Mouse (Mus musculus): ENCODE measurements around the gene D5Ertd579e. TPM values are rescaled to one million over a fixed set of nuclear protein-coding genes. Genes with fewer than 3 reads are reported as not detected.
"Not testable (repeated sequence)": the region's sequence is repeated elsewhere in the genome, so short reads cannot be mapped to it uniquely, and the experiment has no call there.

Gene D5Ertd579e
- polyA plus RNA-seq, 1 experiment, result 27.4 TPM

GRCm38 (mm10) chr5:36669021-36670008 lies 26.5 kb downstream of the D5Ertd579e start:
- peaks cover 37% of the 10 kb centered on the region for H3K36me3 ChIP-seq (ENCODE audit: control insufficient read depth, insufficient read depth, low read length)
- no peaks in the 10 kb centered on the region for H3K27me3 ChIP-seq (ENCODE audit: control insufficient read depth, insufficient read depth, low read length)
- TF ChIP-seq CTCF (IDR thresholded peaks at IDR 0.05; ENCODE audit: extremely low read depth, insufficient read length, insufficient replicate concordance, low read depth, low read length) (no peak), POLR2A (IDR thresholded peaks at IDR 0.05; ENCODE audit: low read depth, low read length) (no peak)
- H3K27ac ChIP-seq (ENCODE audit: insufficient read depth, low read depth, low read length), result peak overlapping the region; percentile 38; the same call in 1 of the 2 replicates
- WGBS, result 73% methylated on average over 7 of the region's 7 CpGs
- H3K4me3 ChIP-seq (ENCODE audit: low read depth, low read length), result no peak overlapping the region
- peaks cover 5% of the 10 kb centered on the region for H3K4me1 ChIP-seq (ENCODE audit: control insufficient read depth, insufficient read depth, insufficient read length, low read length)

GRCm38 (mm10) chr5:36668572-36668971 lies 27.3 kb downstream of the D5Ertd579e start:
- 81% methylated on average over 8 of the region's 8 CpGs for WGBS

GRCm38 (mm10) chr5:36667986-36668385 lies 27.8 kb downstream of the D5Ertd579e start:
- peaks cover 38% of the 10 kb centered on the region for H3K36me3 ChIP-seq (ENCODE audit: control insufficient read depth, insufficient read depth, low read length)
- H3K27me3 ChIP-seq (ENCODE audit: control insufficient read depth, insufficient read depth, low read length); H3K27ac ChIP-seq (ENCODE audit: insufficient read depth, low read depth, low read length); H3K4me3 ChIP-seq (ENCODE audit: low read depth, low read length); H3K4me1 ChIP-seq (ENCODE audit: control insufficient read depth, insufficient read depth, insufficient read length, low read length): not testable (repeated sequence)
- 89% methylated on average over 2 of the region's 2 CpGs for WGBS

More at GRCm38 (mm10) chr5:36668572-36668971, 27.3 kb downstream of the D5Ertd579e start:
- no peak for TF ChIP-seq POLR2A (IDR thresholded peaks at IDR 0.05; ENCODE audit: low read depth, low read length)
- no peak for TF ChIP-seq CTCF (IDR thresholded peaks at IDR 0.05; ENCODE audit: extremely low read depth, insufficient read length, insufficient replicate concordance, low read depth, low read length)
- no peaks in the 10 kb centered on the region for H3K27me3 ChIP-seq (ENCODE audit: control insufficient read depth, insufficient read depth, low read length)
- peaks cover 5% of the 10 kb centered on the region for H3K4me1 ChIP-seq (ENCODE audit: control insufficient read depth, insufficient read depth, insufficient read length, low read length)
- H3K4me3 ChIP-seq (ENCODE audit: low read depth, low read length), result no peak overlapping the region
- peak overlapping the region; percentile 38; the same call in 1 of the 2 replicates for H3K27ac ChIP-seq (ENCODE audit: insufficient read depth, low read depth, low read length)
- peaks cover 37% of the 10 kb centered on the region for H3K36me3 ChIP-seq (ENCODE audit: control insufficient read depth, insufficient read depth, low read length)

- H3K4me3 ChIP-seq (ENCODE audit: low read depth, low read length), result no peak overlapping the region
- no peaks in the 10 kb centered on the region for H3K27me3 ChIP-seq (ENCODE audit: control insufficient read depth, insufficient read depth, low read length)
- H3K36me3 ChIP-seq (ENCODE audit: control insufficient read depth, insufficient read depth, low read length), result peaks cover 39% of the 10 kb centered on the region
- H3K27ac ChIP-seq (ENCODE audit: insufficient read depth, low read depth, low read length), result no peak overlapping the region
- peaks cover 5% of the 10 kb centered on the region for H3K4me1 ChIP-seq (ENCODE audit: control insufficient read depth, insufficient read depth, insufficient read length, low read length)
- WGBS, result 38% methylated on average over 5 of the region's 5 CpGs
- TF ChIP-seq POLR2A (IDR thresholded peaks at IDR 0.05; ENCODE audit: low read depth, low read length) (no peak), CTCF (IDR thresholded peaks at IDR 0.05; ENCODE audit: extremely low read depth, insufficient read length, insufficient replicate concordance, low read depth, low read length) (no peak)
These were observed 28.7 kb downstream of the D5Ertd579e start for GRCm38 (mm10) chr5:36667165-36667564.

GRCm38 (mm10) chr5:36666699-36667098 lies 29.1 kb downstream of the D5Ertd579e start:
- 94% methylated on average over 2 of the region's 2 CpGs for WGBS
- peaks cover 37% of the 10 kb centered on the region for H3K36me3 ChIP-seq (ENCODE audit: control insufficient read depth, insufficient read depth, low read length)
- not testable (repeated sequence) for H3K27ac ChIP-seq (ENCODE audit: insufficient read depth, low read depth, low read length); H3K27me3 ChIP-seq (ENCODE audit: control insufficient read depth, insufficient read depth, low read length); H3K4me3 ChIP-seq (ENCODE audit: low read depth, low read length); H3K4me1 ChIP-seq (ENCODE audit: control insufficient read depth, insufficient read depth, insufficient read length, low read length)

GRCm38 (mm10) chr5:36663329-36663728 lies 32.5 kb downstream of the D5Ertd579e start:
- no peak overlapping the region for H3K27ac ChIP-seq (ENCODE audit: insufficient read depth, low read depth, low read length)
- H3K36me3 ChIP-seq (ENCODE audit: control insufficient read depth, insufficient read depth, low read length), result peaks cover 19% of the 10 kb centered on the region
- no peaks in the 10 kb centered on the region for H3K4me1 ChIP-seq (ENCODE audit: control insufficient read depth, insufficient read depth, insufficient read length, low read length)
- H3K27me3 ChIP-seq (ENCODE audit: control insufficient read depth, insufficient read depth, low read length), result no peaks in the 10 kb centered on the region
- 73% methylated on average over 2 of the region's 2 CpGs for WGBS
- no peak overlapping the region for H3K4me3 ChIP-seq (ENCODE audit: low read depth, low read length)
- TF ChIP-seq CTCF (IDR thresholded peaks at IDR 0.05; ENCODE audit: extremely low read depth, insufficient read length, insufficient replicate concordance, low read depth, low read length) (no peak), POLR2A (IDR thresholded peaks at IDR 0.05; ENCODE audit: low read depth, low read length) (no peak)

GRCm38 (mm10) chr5:36660977-36661760 lies 34.7 kb downstream of the D5Ertd579e start:
- H3K27ac ChIP-seq (ENCODE audit: insufficient read depth, low read depth, low read length); H3K27me3 ChIP-seq (ENCODE audit: control insufficient read depth, insufficient read depth, low read length); H3K4me1 ChIP-seq (ENCODE audit: control insufficient read depth, insufficient read depth, insufficient read length, low read length); H3K4me3 ChIP-seq (ENCODE audit: low read depth, low read length): not testable (repeated sequence)
- peaks cover 14% of the 10 kb centered on the region for H3K36me3 ChIP-seq (ENCODE audit: control insufficient read depth, insufficient read depth, low read length)
